Mouse (Mus musculus) hindlimb bud, embryonic 11.5 days (tissue): Measurements from ENCODE around the gene Eif3l.

Experiments used
- DNase-seq: peaks from one replicate; pipeline ENCODE4 v3.0.0-alpha.2; 2012; ENCODE audit warnings: low read depth, low spot score; ENCODE audit errors: extremely low spot score

Eif3l gene

DNA sequence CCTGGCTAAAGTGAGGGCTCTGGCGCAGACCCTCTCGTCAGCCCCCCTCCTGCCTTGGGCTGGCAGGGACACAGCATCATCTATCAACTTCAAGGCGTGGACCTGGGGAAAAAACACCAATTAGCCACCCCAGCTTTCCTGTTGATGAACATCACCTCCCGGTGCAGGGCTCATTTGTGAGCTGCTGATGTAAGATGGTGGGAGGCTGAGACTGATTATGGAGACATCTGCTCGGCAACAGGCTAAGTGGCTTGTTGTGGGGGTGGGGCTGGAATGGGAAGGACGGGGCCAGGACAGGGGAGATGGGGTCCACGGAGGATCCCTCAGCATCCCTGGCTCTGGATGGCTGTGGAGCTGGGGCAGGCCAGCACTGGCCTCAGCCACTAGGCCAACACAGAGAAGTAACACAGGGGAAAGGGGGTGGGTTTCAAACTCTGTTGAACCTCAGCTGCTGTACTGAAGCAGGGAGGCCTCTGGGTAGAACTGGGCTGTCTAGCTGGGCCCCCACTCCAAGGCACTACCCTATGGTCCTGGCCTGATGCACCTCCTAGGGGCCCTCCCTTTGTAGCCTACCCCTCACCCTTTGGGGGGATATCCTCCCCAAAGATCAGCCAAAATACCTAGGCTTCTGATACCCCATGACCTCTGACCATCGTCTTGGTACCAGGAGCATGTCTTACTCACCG is 24.7 kb upstream of the Eif3l start:
- no peak for DNase-seq

DNA sequence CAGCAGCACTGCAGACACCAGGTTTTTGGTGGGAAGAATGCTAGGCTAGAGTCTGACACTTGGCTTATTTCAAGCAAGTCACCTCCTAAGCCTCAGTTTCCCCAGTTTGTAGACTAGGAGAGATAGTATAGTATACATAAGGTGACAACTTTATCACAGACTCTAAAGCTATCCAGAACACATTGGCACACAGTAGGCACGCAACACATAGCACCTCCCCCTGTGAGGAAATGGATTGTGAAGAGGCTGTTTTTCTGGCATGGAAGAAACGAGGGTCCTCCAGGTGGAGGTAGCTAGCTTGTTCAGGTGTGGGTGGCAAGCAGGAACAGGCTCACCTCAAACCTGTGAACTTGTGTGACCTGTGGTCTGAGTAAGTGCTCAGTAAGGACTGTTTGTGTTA is 24.0 kb upstream of the Eif3l start:
- no peak for DNase-seq

DNA sequence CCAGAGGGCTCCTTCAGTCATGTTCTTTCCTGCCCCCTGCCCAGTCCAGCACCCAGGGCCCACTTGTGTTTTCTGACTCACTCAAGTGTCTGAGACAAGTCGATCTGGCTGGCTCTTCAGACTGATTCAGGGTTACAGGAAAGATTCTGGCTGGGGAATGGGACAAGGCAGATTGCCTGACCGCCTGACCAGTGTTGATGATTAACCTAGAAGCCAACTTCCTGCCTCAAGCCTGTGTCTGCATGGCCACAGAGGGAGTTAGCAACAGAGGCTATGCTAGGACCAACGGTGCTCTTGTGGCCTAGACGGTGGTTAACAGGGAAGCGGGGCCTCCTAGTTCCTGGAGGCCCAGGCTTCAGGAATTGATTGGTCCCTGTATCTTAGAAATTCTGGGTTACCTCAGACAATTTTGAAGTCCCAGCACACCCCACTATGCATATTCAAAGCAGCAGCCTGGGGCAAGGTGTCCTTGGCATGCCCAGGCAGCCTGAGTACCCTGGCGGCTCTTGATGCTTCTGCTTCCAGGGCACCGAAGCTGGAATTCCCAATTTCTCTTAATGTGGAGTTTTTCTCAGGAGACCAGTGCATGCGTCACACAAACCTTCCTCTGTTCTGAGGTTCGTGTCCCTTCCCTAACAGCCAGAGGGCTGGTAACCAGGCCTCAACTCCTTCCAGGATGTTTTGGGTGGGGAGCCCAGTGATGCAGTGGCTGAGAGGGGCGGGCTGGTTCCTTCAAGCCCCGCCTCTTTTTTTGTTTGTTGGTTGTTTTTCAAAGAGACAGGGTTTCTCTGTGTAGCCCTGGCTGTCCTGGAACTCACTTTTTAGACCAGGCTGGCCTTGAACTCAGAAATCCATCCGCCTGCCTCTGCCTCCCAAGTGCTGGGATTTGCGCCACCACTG is 23.3 kb upstream of the Eif3l start:
- DNase-seq: no peak

DNA sequence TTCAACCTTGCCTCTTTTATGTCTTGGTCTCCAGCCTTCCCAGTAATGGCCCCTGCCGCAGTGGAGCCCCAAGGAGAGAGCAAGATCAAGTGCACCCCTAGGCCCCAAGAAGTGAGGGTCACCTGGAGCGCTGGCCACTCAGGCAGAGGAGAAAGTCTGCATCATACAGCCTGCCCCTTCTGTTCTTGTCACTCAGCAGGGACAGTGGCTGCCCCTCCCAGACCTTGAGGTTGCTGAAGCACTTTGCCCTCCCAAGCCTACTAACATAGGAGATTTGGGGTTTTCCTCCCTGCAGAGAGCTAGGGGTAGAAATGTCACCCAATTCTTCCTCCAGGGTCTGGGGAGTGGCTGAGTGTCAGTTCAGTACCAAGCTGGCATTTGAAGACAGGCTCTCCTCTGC is 22.6 kb upstream of the Eif3l start:
- DNase-seq: no peak

DNA sequence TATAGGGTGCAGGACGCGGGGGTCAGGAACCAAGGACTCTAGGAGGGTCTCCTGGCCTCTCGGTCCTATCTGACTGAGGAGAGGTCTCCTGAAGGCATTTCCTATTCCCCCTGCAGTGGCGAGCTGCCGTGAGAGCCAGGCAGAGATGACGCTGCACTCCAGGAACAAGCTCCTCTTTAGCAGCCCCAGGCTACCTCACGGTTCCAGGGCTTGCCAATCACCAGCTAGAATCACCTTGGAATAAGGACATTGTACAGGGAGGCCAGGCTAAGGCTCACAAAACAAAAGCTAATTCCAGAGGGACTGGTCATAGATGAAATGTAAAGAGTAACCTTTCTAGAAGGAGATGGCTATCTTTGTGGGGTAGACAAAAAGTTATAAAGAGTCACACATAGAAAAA is 18.4 kb upstream of the Eif3l start:
- no peak for DNase-seq

DNA sequence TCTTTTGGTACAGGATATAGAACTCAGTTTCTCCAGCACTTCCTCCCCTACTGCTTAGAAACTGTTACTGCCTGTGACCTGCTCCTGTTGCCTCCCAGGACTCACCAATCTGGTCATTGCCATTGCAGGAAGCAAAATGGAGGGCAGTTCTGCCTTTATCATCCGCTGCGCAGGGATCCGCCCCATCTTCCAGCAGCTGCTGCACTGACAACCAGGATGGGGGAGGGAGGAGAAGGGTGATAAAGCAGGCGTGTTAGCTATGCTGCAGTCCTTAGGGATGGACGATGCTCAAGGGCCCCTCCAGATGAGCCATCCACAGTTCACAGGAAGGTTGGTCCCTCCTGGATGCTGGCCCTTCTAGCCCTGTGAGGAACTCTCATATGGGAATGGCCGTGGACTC is 17.1 kb upstream of the Eif3l start:
- DNase-seq: no peak

DNA sequence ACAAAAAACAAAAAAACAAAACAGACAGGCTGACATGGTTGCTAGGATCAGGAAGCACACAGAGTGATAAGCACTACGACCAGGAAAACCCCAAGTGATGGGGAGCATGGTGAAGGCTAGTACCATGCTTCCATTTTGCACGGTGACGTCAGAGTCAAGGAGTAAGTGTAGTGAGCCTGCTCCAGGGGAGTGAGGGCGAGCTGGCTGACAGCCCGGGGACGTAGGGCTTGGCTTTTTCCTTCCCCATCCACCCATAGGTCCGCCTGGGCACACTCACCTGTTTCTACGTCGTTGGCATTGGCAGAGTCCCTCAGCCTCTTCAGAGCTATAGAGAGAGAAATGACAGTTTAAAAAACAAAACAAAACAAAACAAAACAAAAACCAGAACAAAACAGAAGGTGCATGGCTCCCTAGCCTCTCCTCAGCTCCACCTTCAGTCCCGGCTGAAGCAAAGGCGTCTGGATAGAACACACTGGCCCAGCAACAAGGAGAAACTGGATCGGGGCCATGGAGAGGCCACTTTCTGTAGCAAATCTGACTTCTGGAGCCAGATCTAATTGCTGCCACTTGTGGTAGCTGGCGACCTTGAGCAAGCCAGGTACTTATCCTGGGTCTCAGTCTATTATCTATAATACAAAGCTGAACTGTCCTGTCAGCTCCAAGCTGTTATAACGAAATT is 14.0 kb upstream of the Eif3l start:
- no peak for DNase-seq

DNA sequence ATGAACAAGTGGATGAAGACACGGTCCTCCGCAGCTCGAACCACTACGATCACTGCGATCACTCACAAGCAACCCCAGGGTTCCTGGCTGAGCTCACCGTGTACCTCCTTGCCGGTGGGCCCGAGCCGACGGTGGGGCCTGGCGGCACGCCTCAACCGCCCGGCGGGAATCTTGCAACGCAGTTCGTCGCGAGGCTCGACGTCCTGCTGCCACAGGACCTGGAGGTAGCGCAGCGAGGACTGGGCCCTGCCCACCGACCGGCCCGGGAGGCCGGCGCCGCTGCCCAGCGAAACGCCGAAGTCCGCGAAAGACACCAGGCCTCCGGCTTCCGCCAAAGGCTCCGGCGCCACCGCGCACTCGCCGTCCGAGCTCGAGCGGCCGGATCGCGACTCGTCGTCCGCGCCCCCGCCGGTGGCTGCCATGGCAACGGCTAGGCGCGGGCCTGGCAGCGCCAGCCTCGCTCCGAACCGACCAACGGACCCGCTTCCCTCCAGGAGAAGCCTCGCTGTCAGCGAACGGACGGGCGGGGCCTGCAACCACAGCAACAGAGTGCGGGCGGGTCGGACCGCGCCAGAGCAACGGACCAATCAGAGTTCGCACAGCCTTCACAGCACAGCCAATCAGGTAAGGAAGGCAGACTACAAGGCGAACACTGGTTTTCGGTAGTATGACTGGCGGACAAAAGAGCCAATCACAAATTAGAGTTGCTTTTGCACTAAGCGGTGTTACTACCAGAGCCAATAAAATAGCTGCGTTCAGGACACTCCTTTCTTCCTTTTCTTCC is 12.4 kb upstream of the Eif3l start, which contains the start of gene Ankrd54:
Gene Ankrd54 (minus strand): TSS at position 518 of the 784 bp plus-strand sequence.
- DNase-seq: peak; percentile 100

DNA sequence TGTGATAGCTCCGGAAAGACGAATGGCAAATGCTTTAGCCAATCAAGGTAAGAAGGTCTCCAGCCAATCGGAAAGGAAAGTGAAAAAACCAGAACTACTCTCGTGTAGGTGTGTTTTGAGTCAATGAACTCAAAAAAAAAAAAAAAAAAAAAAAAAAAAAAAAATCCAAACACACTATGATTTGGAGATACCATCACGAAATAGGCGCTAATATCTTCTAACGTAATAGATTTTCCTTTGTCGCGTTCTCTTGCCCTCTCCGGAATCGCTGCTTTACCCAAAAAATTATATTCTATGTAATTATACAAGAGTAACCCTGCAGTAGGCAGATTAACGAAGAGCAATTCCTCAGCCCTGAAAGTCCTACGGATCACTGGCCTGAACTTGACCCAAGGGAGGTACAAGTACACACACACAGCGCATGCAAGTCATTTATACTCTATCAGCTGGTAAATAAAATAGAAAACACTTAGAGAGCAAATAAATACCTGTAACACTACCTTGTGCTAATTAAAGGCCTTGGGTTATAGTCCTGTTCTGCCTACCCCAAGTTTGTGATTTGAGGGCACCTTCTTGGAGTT is 11.7 kb upstream of the Eif3l start:
- DNase-seq: no peak

DNA sequence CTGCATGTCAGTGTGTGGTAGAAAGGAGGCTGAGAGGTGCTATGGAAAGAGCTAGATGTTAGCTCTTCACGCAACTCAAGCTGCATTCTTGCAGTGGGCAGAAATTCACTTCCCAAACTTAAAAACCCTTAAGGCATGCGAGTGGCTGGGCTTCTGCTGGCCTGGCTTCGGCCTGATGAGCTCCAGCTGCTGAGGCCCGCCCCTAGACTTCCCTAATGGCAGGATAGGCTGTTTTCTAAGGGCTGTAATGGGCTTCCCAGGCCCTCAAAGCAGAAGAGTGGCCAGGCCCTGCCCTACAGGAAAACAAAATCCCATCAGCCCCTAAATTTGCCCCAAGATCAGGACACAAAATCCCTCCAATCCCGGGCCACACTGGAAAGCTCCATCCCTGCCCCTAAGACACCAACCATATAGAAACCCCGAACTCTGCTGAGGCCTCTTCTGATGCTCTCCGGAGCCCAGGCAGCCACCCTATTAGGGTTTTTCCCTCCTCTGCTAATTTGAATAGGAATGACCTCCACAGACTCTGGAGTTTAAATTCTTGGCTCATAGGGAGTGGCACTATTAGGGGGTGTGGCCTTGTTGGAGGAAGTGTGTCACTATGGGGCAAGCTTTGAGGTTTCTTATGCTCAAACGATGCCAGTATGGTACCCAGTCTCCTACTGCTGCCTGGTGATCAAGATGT is 9.8 kb upstream of the Eif3l start:
- no peak for DNase-seq

DNA sequence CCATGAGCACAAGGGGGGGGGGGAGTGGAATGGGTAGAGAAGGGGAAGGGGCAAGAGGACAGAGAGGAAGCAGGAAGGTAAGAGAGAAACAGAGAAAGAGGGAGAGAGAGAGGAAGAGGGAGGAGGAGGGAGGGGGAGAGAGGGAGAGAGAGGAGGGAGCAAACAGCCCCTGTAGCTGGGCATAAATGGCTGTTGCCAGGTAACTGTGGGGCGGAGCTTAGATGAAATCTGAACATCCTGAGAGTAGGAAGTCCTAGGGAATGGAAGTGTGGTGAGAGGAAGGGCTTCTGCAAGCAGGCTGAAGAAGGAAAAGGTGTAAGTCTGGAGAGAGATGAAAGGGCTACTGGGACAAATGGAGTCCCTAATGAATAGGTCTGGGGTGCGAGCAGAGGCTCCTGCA is 8.7 kb upstream of the Eif3l start:
- DNase-seq: no peak

DNA sequence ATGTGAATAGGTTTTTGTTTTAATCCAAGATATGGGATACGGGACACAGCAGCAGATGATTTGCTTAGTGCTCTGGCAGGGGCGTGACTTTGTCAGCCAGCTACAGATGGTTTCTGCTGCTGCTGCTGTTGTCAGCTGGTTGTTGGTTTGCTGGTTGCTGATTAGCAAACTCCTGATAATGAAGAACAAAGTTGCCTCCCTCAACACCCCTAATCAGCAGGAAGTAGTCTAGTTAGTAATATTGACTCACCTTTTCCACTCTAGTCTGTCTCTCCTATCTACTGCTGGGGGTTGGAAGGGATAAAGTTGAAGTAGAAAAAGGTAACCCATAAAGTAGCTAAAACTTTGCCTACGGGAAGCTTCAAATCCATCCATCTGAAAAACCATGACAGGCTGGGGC is 7.3 kb upstream of the Eif3l start:
- no peak for DNase-seq

DNA sequence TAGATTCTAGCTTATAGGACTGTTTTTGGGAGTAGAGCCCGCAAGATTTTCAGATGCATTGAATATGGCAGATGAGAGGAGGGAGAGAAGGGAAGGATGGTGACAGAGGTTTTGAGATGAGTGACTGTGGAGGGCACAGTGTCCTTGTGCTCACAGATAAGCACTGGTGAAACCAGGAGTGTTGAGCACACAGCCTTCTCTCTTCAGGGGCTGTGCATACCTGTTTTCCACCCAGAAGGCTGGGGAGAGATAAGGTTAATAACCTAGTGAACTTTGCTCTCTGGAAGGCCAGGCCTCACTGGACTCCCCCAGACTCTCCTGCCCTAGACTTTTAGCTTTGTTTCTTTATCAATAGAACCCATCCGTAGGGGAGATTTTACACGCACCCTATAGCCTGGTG is 6.6 kb upstream of the Eif3l start:
- DNase-seq: no peak

DNA sequence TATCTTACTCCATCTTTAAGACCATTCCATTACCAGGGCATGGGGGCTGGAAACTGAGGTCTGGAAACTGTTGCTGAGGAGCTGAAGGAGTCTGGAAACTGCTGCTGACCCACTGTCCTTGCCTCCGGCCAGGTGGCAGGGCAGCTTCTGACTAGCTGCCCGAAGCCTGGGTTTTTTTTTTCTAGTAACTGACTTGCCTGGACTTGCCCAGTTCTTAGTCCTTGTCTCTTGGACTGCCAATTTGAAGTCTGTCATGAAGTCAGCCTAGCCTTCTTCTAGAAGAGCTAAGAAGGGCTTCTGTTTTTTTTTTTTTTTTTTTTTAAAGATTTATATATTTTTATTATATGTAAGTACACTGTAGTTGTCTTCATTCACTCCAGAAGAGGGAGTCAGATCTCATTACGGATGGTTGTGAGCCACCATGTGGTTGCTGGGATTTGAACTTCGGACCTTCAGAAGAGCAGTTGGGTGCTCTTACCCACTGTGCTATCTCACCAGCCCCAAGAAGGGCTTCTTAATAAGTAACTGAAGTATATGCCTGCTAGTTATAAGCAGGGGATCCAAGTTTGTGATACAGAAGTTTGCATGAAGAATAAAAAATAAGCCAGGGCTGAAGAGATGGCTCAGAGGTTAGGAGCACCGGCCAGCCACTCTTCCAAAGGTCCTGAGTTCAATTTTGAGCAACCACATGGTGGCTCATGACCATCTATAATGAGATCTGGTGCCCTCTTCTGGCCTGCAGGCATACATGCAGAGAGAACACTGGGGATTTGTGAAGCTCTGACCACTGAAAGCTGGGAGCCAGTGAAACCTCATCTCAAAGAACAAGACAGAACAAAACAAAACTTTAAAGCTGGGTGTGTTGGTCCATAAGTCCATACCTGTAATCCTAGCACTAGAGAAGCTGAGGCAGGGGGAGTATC is 3.6 kb upstream of the Eif3l start:
- DNase-seq: no peak

DNA sequence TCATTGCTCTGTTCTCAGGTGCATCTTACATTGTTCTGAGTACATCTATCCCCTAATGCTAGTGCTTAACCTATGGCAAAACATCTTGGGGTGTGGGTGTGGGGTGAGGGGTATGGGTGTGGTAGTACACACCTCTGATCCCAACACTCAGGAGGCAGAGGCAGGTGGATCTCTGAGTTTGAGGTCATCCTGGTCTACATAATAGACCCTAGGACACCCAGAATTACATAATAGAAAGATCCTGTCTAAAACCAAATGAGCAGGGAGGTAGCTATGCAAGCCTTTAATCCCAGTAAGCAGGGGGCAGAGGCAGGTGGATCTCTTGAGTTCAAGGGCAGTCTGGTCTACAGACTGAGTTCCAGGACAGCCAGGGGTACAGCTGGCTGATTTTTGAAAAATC is 1.2 kb upstream of the Eif3l start:
- no peak for DNase-seq

DNA sequence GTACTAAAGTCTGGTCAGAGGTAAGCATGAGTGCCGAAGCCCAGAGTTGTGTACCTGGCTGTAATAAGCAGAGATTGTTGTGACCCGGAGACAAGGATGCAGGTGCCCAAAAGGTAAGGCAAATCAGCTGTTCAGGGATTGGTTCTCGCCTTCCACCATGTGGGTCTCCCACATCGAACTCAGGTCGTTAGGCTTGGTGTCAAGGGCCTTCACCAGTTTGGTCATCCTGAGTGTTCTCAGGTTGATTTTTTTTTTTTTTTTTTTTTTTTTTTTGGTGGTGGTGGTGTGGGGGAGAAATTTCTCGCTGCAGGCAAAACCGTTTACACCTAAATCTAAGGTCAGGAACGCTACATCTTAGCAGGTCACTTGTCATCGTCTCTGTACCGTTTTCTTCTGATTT is 533 bp upstream of the Eif3l start:
- no peak for DNase-seq

DNA sequence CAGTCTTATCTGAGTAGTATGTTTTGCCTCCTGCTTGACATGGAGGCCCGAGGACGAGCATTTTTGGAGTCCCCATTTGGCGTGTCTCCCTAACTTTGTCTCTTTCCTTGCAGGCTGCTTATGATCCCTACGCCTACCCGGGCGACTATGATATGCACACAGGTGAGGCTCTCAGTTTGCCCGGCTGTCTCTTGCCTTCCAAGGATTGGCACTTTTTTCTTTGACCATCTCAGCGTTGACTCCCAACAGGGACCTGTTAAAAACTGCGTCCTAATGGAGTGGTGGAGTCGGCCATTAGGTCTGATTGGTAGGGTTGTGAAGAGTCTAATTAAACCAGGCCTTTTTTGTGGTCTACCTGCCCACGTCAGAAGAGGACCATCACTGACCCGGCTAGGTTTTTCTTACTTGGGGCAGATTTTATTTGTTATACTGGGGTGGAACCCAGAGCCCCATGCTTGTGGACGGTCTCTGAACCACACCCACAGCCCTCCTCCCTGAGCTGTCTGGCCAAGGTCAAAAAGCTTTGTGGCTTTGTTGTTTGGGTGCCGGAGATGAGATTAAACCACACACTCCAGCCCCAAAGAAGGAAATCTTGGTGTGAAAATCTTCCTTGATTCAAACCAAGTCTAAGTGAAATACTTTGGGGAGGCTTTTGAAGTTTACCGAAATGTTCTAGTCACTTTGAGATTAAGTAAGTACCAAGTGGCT is 833 bp downstream of the Eif3l start:
- no peak for DNase-seq

DNA sequence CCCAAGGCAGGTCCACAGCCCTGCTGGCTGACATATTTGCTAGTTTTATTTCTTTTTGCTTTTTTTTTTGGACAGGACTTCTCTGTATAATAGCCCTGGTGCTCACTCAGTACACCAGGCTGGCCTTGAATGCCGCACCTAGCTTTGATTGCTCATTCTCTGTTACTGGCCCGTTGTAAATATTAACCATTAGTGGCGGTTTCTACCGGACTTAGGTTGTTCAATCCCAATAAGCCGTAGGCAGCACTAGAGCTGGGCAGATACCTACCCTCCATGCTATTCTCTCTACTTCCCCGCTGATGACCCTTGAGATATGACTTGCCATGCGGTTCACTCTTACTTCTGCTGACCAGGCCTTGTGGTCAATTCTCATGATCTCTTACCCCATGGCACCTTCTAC is 4.6 kb downstream of the Eif3l start:
- DNase-seq: no peak
